Comparison of ENCODE assay signal across 14 mouse cellular contexts in genomic region chr2:4222497-4222828, GRCm38 (mm10).
DNase-seq lines count a peak whose midpoint lies in the region; ATAC-seq and TF ChIP-seq lines count a peak whose summit lies in the region.
"Had no signal": no experiment of that assay in that cellular context is flagged by ENCODE, and none has a peak within 500 bp of the region (broad histone marks: within the 10 kb centered on the region; RNA-seq: fewer than 3 reads in every experiment).

No protein-coding gene starts in this region.

- H3K36me3 ChIP-seq in lung, embryonic 16.5 days (ENCODE audit: control insufficient read depth, insufficient read depth, low read length), result no peaks in the 10 kb centered on the region
- no peaks in the 10 kb centered on the region for H3K36me3 ChIP-seq in forebrain, embryonic 15.5 days
- no peaks in the 10 kb centered on the region; the same call in 1 of the 2 replicates for H3K36me3 ChIP-seq in hindbrain, embryonic 13.5 days
- H3K36me3 ChIP-seq in midbrain, postnatal 0 days (ENCODE audit: insufficient read depth, low read length), result no peaks in the 10 kb centered on the region
- H3K36me3 ChIP-seq in heart, embryonic 12.5 days, result no peaks in the 10 kb centered on the region
- H3K36me3 ChIP-seq: heart, embryonic 10.5 days had no signal

- no peak for DNase-seq in lung, postnatal 14 days
- DNase-seq in midbrain, postnatal 0 days (ENCODE audit: low spot score), result no peak
- no peak for DNase-seq in spleen, adult 12 weeks (ENCODE audit: low spot score)
- DNase-seq: layer of hippocampus, postnatal 36 days; right cerebral cortex, postnatal 14 days; thymus, postnatal 36 days had no signal

- 0 out of 2 replicates have a peak, but pooled peaks have one; percentile 4 for ATAC-seq in lung, embryonic 16.5 days (ENCODE audit: low read depth)
- ATAC-seq in forebrain, embryonic 15.5 days (replicated peaks), result peak; percentile 45
- peak; percentile 29; the same call in 1 of the 2 replicates for ATAC-seq in hindbrain, embryonic 13.5 days (ENCODE audit: low FRiP score)
- peak; percentile 21; the same call in 1 of the 2 replicates for ATAC-seq in midbrain, postnatal 0 days (ENCODE audit: low FRiP score)
- ATAC-seq in erythroblast, adult 5-6 weeks (replicated peaks; ENCODE audit: low FRiP score, poor library complexity, severe bottlenecking), result no peak
- no peak for ATAC-seq in heart, embryonic 12.5 days (ENCODE audit: insufficient number of reproducible peaks, low FRiP score)

- TF ChIP-seq CTCF in midbrain, postnatal 0 days (IDR thresholded peaks at IDR 0.05), result no peak

- H3K4me2 ChIP-seq in lung, embryonic 16.5 days (ENCODE audit: low read depth, low read length), result no peak overlapping the region
- H3K4me2 ChIP-seq in forebrain, embryonic 15.5 days (replicated peaks), result no peak overlapping the region
- H3K4me2 ChIP-seq in hindbrain, embryonic 13.5 days, result no peak overlapping the region
- H3K4me2 ChIP-seq in midbrain, postnatal 0 days (ENCODE audit: low read depth, low read length, poor library complexity, severe bottlenecking), result no peak overlapping the region
- H3K4me2 ChIP-seq in heart, embryonic 12.5 days, result no peak overlapping the region

- H3K27ac ChIP-seq in lung, embryonic 16.5 days (ENCODE audit: low read length), result no peak overlapping the region
- H3K27ac ChIP-seq in forebrain, embryonic 15.5 days (replicated peaks), result peak overlapping the region; percentile 61
- H3K27ac ChIP-seq in hindbrain, embryonic 13.5 days, result peak overlapping the region; percentile 64; the same call in 1 of the 2 replicates
- H3K27ac ChIP-seq in midbrain, postnatal 0 days (ENCODE audit: low read depth, low read length), result 0 out of 2 replicates have a peak overlapping the region, but pooled peaks have one; percentile 34
- H3K27ac ChIP-seq in heart, embryonic 12.5 days (ENCODE audit: poor library complexity, severe bottlenecking), result no peak overlapping the region
- H3K27ac ChIP-seq: heart, embryonic 10.5 days; liver, embryonic 14.5 days had no signal

- no peak overlapping the region for H3K9ac ChIP-seq in lung, embryonic 16.5 days (ENCODE audit: low read length)
- no peak overlapping the region; the same call in 1 of the 2 replicates for H3K9ac ChIP-seq in forebrain, embryonic 15.5 days (replicated peaks)
- no peak overlapping the region for H3K9ac ChIP-seq in hindbrain, embryonic 13.5 days
- no peak overlapping the region for H3K9ac ChIP-seq in midbrain, postnatal 0 days (replicated peaks; ENCODE audit: low read length, poor library complexity, severe bottlenecking)
- H3K9ac ChIP-seq in heart, embryonic 12.5 days, result no peak overlapping the region
- H3K9ac ChIP-seq: liver, embryonic 14.5 days had no signal

- H3K4me1 ChIP-seq in lung, embryonic 16.5 days (replicated peaks; ENCODE audit: control insufficient read depth, insufficient read depth, low read length), result no peaks in the 10 kb centered on the region
- peaks cover 23% of the 10 kb centered on the region for H3K4me1 ChIP-seq in forebrain, embryonic 15.5 days
- peaks cover 22% of the 10 kb centered on the region for H3K4me1 ChIP-seq in hindbrain, embryonic 13.5 days (replicated peaks)
- no peaks in the 10 kb centered on the region for H3K4me1 ChIP-seq in midbrain, postnatal 0 days (ENCODE audit: insufficient read depth, low read length)
- H3K4me1 ChIP-seq in heart, embryonic 12.5 days (replicated peaks), result peaks cover 10% of the 10 kb centered on the region
- H3K4me1 ChIP-seq: megakaryocyte, embryonic 14.5 days had no signal

- no peak overlapping the region for H3K4me3 ChIP-seq in lung, embryonic 16.5 days (ENCODE audit: low read length)
- no peak overlapping the region for H3K4me3 ChIP-seq in forebrain, embryonic 15.5 days
- H3K4me3 ChIP-seq in hindbrain, embryonic 13.5 days, result no peak overlapping the region
- H3K4me3 ChIP-seq in midbrain, postnatal 0 days (ENCODE audit: low read depth, low read length), result no peak overlapping the region
- H3K4me3 ChIP-seq in heart, embryonic 12.5 days, result no peak overlapping the region
- H3K4me3 ChIP-seq: heart, embryonic 10.5 days; megakaryocyte, embryonic 14.5 days had no signal

- WGBS in lung, embryonic 16.5 days, result 0% methylated on average over 1 of the region's 1 CpGs
- 0% methylated on average over 1 of the region's 1 CpGs for WGBS in forebrain, embryonic 15.5 days
- WGBS in hindbrain, embryonic 13.5 days, result 2% methylated on average over 1 of the region's 1 CpGs
- 0% methylated on average over 1 of the region's 1 CpGs for WGBS in midbrain, postnatal 0 days
- 0% methylated on average over 1 of the region's 1 CpGs for WGBS in heart, embryonic 12.5 days

- no peaks in the 10 kb centered on the region for H3K9me3 ChIP-seq in lung, embryonic 16.5 days (ENCODE audit: control insufficient read depth, low read length)
- no peaks in the 10 kb centered on the region for H3K9me3 ChIP-seq in forebrain, embryonic 15.5 days
- no peaks in the 10 kb centered on the region for H3K9me3 ChIP-seq in hindbrain, embryonic 13.5 days
- H3K9me3 ChIP-seq in midbrain, postnatal 0 days (ENCODE audit: low read length), result no peaks in the 10 kb centered on the region
- H3K9me3 ChIP-seq in heart, embryonic 12.5 days (replicated peaks), result no peaks in the 10 kb centered on the region
- H3K9me3 ChIP-seq: heart, embryonic 10.5 days had no signal

- H3K27me3 ChIP-seq in lung, embryonic 16.5 days (ENCODE audit: control insufficient read depth, insufficient read depth, low read depth, low read length), result no peaks in the 10 kb centered on the region
- H3K27me3 ChIP-seq in forebrain, embryonic 15.5 days, result no peaks in the 10 kb centered on the region
- no peaks in the 10 kb centered on the region for H3K27me3 ChIP-seq in hindbrain, embryonic 13.5 days
- H3K27me3 ChIP-seq in midbrain, postnatal 0 days (ENCODE audit: insufficient read depth, low read length), result no peaks in the 10 kb centered on the region
- H3K27me3 ChIP-seq in heart, embryonic 12.5 days (replicated peaks), result no peaks in the 10 kb centered on the region
- H3K27me3 ChIP-seq: megakaryocyte, embryonic 14.5 days had no signal

Comparison
In these comparisons a context has a peak if more than half of its experiments do, and no peak if none do; other contexts are left out.
1. ATAC-seq: peak in lung, embryonic 16.5 days (single experiment), forebrain, embryonic 15.5 days (single experiment), hindbrain, embryonic 13.5 days (single experiment) and midbrain, postnatal 0 days (single experiment); none in erythroblast, adult 5-6 weeks (single experiment) and heart, embryonic 12.5 days (single experiment).
2. H3K27ac ChIP-seq: peak in forebrain, embryonic 15.5 days (single experiment), hindbrain, embryonic 13.5 days (single experiment) and midbrain, postnatal 0 days (single experiment); none in lung, embryonic 16.5 days (single experiment) and heart, embryonic 12.5 days (single experiment).